Mouse (Mus musculus) ES-Bruce4 (cell line): ENCODE results near the gene Olfr839-ps1. TPM values are rescaled to one million over a fixed set of nuclear protein-coding genes. Genes with fewer than 3 reads are reported as not detected.

Experiments used
- H3K27ac ChIP-seq: 2 replicates; pipeline ENCODE4 v1.5.1; 2012; ENCODE audit warnings: low read length, inconsistent platforms; ENCODE audit not compliant: insufficient read depth
- H3K27me3 ChIP-seq: 2 replicates; pipeline ENCODE4 v1.6.1; 2012; ENCODE audit warnings: mild to moderate bottlenecking, low read length, inconsistent platforms; ENCODE audit not compliant: control insufficient read depth, poor library complexity, insufficient read depth, severe bottlenecking
- H3K36me3 ChIP-seq: 2 replicates; pipeline ENCODE4 v1.6.1; 2012; ENCODE audit warnings: inconsistent platforms, mild to moderate bottlenecking, low read length, moderate library complexity; ENCODE audit not compliant: control insufficient read depth, poor library complexity, insufficient read depth, severe bottlenecking
- H3K4me1 ChIP-seq: one replicate; pipeline ENCODE4 v1.8.1; 2011; ENCODE audit warnings: low read length; ENCODE audit not compliant: control insufficient read depth, insufficient read depth
- H3K4me3 ChIP-seq: 2 replicates; pipeline ENCODE4 v1.5.1; 2011; ENCODE audit warnings: low read depth, mild to moderate bottlenecking, low read length
- H3K9ac ChIP-seq: 2 replicates; pipeline ENCODE4 v1.6.1; 2012; ENCODE audit warnings: low read depth, mild to moderate bottlenecking, inconsistent platforms; ENCODE audit not compliant: poor library complexity, severe bottlenecking
- H3K9me3 ChIP-seq: replicated peaks from 2 replicates; pipeline ENCODE4 v1.6.1; 2012; ENCODE audit warnings: mild to moderate bottlenecking, low read length, inconsistent platforms; ENCODE audit not compliant: control insufficient read depth, poor library complexity, insufficient read depth, severe bottlenecking
- CTCF ChIP-seq: IDR thresholded peaks from one replicate; pipeline ENCODE4 v1.8.1; 2011; ENCODE audit warnings: low read depth, low read length
- EP300 ChIP-seq: IDR thresholded peaks from 2 replicates; pipeline ENCODE4 v1.6.1; 2011; ENCODE audit warnings: low read depth, low read length; ENCODE audit not compliant: insufficient read depth
- POLR2A ChIP-seq: IDR thresholded peaks from one replicate; pipeline ENCODE4 v1.8.1; 2011; ENCODE audit warnings: low read length; ENCODE audit not compliant: insufficient read depth
- polyA plus RNA-seq: library from polyadenylated mRNA; stranded (reverse); fragments of >200 nt; gene quantifications from 2 replicates; pipeline ENCODE4 v1.2.4, GENCODE M21; 2011; ENCODE audit warnings: low read depth; ENCODE audit not compliant: missing spikeins, insufficient read depth, insufficient read length

Gene Olfr839-ps1
- 0.07 TPM in 1 of 2 replicates, not detected in the other for polyA plus RNA-seq

DNA sequence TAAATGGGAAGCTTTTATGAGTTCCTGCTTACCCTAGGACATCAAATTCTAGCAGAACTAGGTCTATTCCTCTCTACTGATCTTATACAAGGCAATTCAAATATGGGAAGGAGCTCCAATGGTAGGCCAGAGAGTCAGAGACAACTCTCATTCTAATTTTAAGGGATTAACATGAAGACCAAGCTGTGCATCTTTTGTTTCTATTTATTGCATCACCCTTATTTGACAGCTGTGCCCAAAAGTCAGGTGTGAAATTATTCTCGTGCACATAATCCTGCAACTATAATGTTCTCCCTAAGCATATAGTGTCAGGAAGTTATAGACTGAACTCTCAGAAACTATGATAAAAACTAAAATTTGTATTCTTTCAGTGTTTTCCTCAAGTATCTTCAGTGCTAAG is at the start of gene Olfr839-ps1:
Gene Olfr839-ps1 (minus strand): TSS at position 101 of the 400 bp plus-strand sequence.
- Histone ChIP-seq H3K4me3 (no peak within 1 kb of the TSS), H3K9ac (no peak within 1 kb of the TSS), H3K9me3 (no peaks in the 10 kb centered on the region), H3K27ac (no peak within 1 kb of the TSS), H3K27me3 (no peaks in the 10 kb centered on the region), H3K4me1 (no peaks in the 10 kb centered on the region), H3K36me3 (no peaks in the 10 kb centered on the region)
- no peak for TF ChIP-seq POLR2A
- TF ChIP-seq CTCF = no peak
- TF ChIP-seq EP300 = no peak

DNA sequence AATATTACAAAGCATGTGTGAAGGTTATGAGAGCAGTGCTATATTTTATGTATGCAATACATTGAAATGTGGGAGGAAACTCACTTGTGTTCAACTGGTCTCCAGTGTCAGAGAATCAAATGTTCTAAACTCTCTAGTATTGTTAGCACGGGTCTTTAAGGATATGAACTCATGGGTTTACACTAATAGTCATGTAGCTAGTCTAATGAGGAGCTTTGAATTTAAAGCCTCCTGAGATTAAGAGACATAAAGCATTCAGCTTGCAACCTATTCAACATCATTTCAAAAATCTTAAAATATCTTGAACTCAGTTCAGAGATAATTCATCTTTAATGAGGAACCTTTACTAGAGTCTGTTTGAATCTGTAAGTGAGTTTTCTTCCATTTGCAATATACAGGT is 41.1 kb downstream of the Olfr839-ps1 start, which contains the start of gene Olfr837:
Gene Olfr837 (plus strand): TSS at position 301 of the 400 bp plus-strand sequence.
- Histone ChIP-seq H3K4me3 (no peak within 1 kb of the TSS), H3K27ac (no peak within 1 kb of the TSS), H3K36me3 (no peaks in the 10 kb centered on the region), H3K9ac (no peak within 1 kb of the TSS), H3K27me3 (no peaks in the 10 kb centered on the region), H3K4me1 (no peaks in the 10 kb centered on the region), H3K9me3 (no peaks in the 10 kb centered on the region)
- TF ChIP-seq CTCF (no peak), POLR2A (no peak), EP300 (no peak)

DNA sequence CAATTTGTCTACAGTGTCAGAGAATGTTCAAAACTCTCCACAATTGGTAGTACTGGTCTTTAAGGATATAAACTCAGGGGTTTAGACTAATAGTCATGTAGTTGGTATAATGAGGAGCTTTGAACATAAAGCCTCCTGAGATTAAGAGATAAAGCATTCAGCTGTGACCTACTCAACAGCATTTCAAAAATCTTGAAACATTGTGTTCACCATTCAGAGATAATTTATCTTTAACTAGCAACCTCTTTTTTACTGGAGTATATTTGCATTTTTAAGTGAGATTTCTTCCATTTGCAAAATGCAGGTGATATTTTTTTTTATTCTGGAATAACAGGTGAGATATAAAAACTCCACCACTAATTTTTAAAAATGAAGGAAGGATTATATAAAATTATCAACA is 57.0 kb downstream of the Olfr839-ps1 start, which contains the start of gene Olfr836:
Gene Olfr836 (plus strand): TSS at position 301 of the 400 bp plus-strand sequence.
- H3K9ac ChIP-seq = no peak within 1 kb of the TSS
- H3K36me3 ChIP-seq = no peaks in the 10 kb centered on the region
- H3K9me3 ChIP-seq = no peaks in the 10 kb centered on the region
- TF ChIP-seq POLR2A = no peak
- TF ChIP-seq CTCF = no peak
- TF ChIP-seq EP300 = no peak
- no peaks in the 10 kb centered on the region for H3K4me1 ChIP-seq
- no peaks in the 10 kb centered on the region for H3K27me3 ChIP-seq
- no peak within 1 kb of the TSS for H3K4me3 ChIP-seq
- H3K27ac ChIP-seq = no peak within 1 kb of the TSS

Other genes starting within 250 kb of the Olfr839-ps1 start
- gene Olfr832, start 240.2 kb downstream of the Olfr839-ps1 start, polyA plus RNA-seq = not detected in 2 replicates
- gene Olfr834, start 189.3 kb downstream of the Olfr839-ps1 start, polyA plus RNA-seq = not detected in 2 replicates
- gene Olfr835, start 144.6 kb downstream of the Olfr839-ps1 start, polyA plus RNA-seq = not detected in 2 replicates
- gene Olfr836, start 56.9 kb downstream of the Olfr839-ps1 start, polyA plus RNA-seq = not detected in 2 replicates
- gene Olfr837, start 41.0 kb downstream of the Olfr839-ps1 start, polyA plus RNA-seq = not detected in 2 replicates
- gene Olfr843, start 74.7 kb upstream of the Olfr839-ps1 start, polyA plus RNA-seq = not detected in 2 replicates
- not detected in 2 replicates for gene Olfr844, start 139.0 kb upstream of the Olfr839-ps1 start, polyA plus RNA-seq
- gene Olfr845, start 159.1 kb upstream of the Olfr839-ps1 start, polyA plus RNA-seq = not detected in 2 replicates
- gene Olfr846, start 186.7 kb upstream of the Olfr839-ps1 start, polyA plus RNA-seq = not detected in 2 replicates
- gene Olfr847, start 201.4 kb upstream of the Olfr839-ps1 start, polyA plus RNA-seq = not detected in 2 replicates